Comparison of ENCODE assay signal across 10 mouse cellular contexts in the genomic region with DNA sequence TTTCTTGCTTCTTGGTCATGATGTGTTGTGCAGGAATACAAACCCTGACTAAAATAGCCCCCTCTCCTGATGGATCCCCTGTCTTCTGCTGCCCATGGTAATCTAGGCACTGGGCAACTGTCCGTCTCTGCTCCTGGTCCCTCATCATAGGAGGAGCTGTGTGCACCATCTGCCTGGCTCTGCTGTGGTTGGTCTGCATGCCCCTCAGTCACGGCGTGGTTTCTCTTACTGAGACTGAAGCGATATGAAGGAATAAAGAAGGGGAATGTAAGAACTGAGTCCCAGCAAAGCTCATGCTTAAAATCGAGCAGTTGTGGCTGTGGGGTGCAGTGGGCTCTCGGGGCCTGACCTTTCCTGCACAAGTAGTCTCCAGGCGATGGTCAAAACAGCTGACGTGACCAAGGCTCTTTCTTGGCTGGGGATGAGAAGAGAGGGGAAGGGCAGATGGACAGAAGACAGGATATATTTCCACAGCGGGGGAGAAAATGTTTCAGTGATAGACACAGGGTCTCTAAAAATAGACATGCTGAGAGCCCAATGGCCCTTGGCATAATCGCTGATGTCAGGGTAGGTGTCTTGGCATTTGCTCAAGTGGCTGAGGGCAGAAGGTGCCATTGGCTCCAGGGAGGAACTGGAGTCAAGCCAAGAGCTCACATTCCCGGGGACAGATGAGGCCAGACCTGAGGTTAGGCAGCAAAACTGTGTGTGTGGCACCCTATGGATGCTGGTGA. TPM values are rescaled to one million over a fixed set of nuclear protein-coding genes. Genes with fewer than 3 reads are reported as not detected.
A peak's percentile ranks its signal among the peaks of the same experiment; 100 is the strongest.
DNase-seq lines count a peak whose midpoint lies in the region.
"Had no signal": no experiment of that assay in that cellular context is flagged by ENCODE, and none has a peak within 500 bp of the region (broad histone marks: within the 10 kb centered on the region; RNA-seq: fewer than 3 reads in every experiment).

No protein-coding gene starts in this region.

- peak; percentile 13 for DNase-seq in cerebellum, adult 9-10 months
- no peak for DNase-seq in cerebellum, adult 18-20 months
- DNase-seq in left cerebral cortex, postnatal 4 days: peak; percentile 52
- DNase-seq in left cerebral cortex, adult 18-20 months (ENCODE audit: low spot score in 2 of 2): no peak
- peak; percentile 46 to 67 for DNase-seq in heart, adult 9 months (ENCODE audit: low spot score in 2 of 2)
- peak; percentile 13 for DNase-seq in kidney, adult 9 months
- DNase-seq in layer of hippocampus, postnatal 36 days: no peak
- DNase-seq in lung, postnatal 14 days: no peak
- DNase-seq: lung, postnatal 36 days had no signal

- intact Hi-C loops in left cerebral cortex, postnatal 4 days (cut with DNase I): no loop called here

RNA-seq across cellular contexts. Expression of gene Iqsec3, which starts 50.6 kb away (rescaled TPM):
- total RNA-seq in left cerebral cortex, postnatal 4 days (2021): 10 to 100 TPM; 34.3 to 38.9 TPM
- 100 to 1,000 TPM; 108 to 115 TPM for total RNA-seq in left cerebral cortex, adult 18-20 months (2021)
- total RNA-seq in layer of hippocampus, postnatal 36 days (2021): 100 to 1,000 TPM; 120 to 131 TPM
- total RNA-seq: granulocyte monocyte progenitor cell, adult 5-6 weeks had no signal

Comparison
In these comparisons a context has a peak if more than half of its experiments do, and no peak if none do; other contexts are left out.
1. DNase-seq: peak in cerebellum, adult 9-10 months (single experiment), left cerebral cortex, postnatal 4 days (single experiment), heart, adult 9 months (2 of 2) and kidney, adult 9 months (single experiment); none in cerebellum, adult 18-20 months (0 of 2), left cerebral cortex, adult 18-20 months (0 of 2), layer of hippocampus, postnatal 36 days (0 of 2) and lung, postnatal 14 days (single experiment).